Mouse (Mus musculus) bone marrow, adult 2 months (tissue): ENCODE data around the gene Bsnd. TPM values are rescaled to one million over a fixed set of nuclear protein-coding genes. Genes with fewer than 3 reads are reported as not detected.
A peak's percentile ranks its signal among the peaks of the same experiment; 100 is the strongest.

Experiments used
- H3K27ac ChIP-seq: fragments of 200-500 bp; 2 replicates; pipeline ENCODE4 v1.5.1; 2012; ENCODE audit warnings: low read depth, mild to moderate bottlenecking, control low read depth, inconsistent platforms, low read length; ENCODE audit not compliant: control insufficient read depth, poor library complexity, insufficient read depth
- H3K4me1 ChIP-seq: fragments of 200-500 bp; 2 replicates; pipeline ENCODE4 v1.6.1; 2011; ENCODE audit warnings: low read length; ENCODE audit not compliant: control insufficient read depth, insufficient read depth
- H3K4me3 ChIP-seq: fragments of 200-500 bp; replicated peaks from 2 replicates; pipeline ENCODE3; 2011; ENCODE audit warnings: mild to moderate bottlenecking, low read depth, low read length, control low read depth; ENCODE audit not compliant: control insufficient read depth
- CTCF ChIP-seq: fragments of 200-500 bp; IDR thresholded peaks from 2 replicates; pipeline ENCODE4 v1.5.1; 2011; ENCODE audit warnings: low read length, control low read depth; ENCODE audit not compliant: control insufficient read depth, insufficient read depth
- POLR2A ChIP-seq: fragments of 200-500 bp; IDR thresholded peaks from 2 replicates; pipeline ENCODE4 v1.6.1; 2011; ENCODE audit warnings: low read depth, mild to moderate bottlenecking, control low read depth, low read length, borderline replicate concordance; ENCODE audit not compliant: control insufficient read depth
- WGBS: fragments of 180-500 bp; shearing (Covaris S2); methylation state at CpG from one replicate; pipeline ENCODE4 v1.1.7; 2018; 5-methylcytosine and 5-hydroxymethylcytosine counted together
- polyA plus RNA-seq: library from polyadenylated mRNA; stranded (reverse); fragments of >200 nt; gene quantifications from 2 replicates; pipeline ENCODE4 v1.2.4, GENCODE M21; 2011; ENCODE audit warnings: low replicate concordance; ENCODE audit not compliant: missing spikeins, insufficient read depth, insufficient read length

Bsnd gene
- polyA plus RNA-seq, 1 experiment = not detected

- WGBS = 88% methylated on average over 2 of the region's 2 CpGs
- Histone ChIP-seq H3K4me1 (no peaks in the 10 kb centered on the region), H3K27ac (no peak overlapping the region), H3K4me3 (no peak overlapping the region)
- no peak for TF ChIP-seq POLR2A
- TF ChIP-seq CTCF = no peak
Measured at GRCm38 (mm10) chr4:106525001-106525400, 32.9 kb upstream of the Bsnd start.

- no peak for TF ChIP-seq CTCF
- no peak for TF ChIP-seq POLR2A
Measured at GRCm38 (mm10) chr4:106524131-106524530, 32.0 kb upstream of the Bsnd start.

GRCm38 (mm10) chr4:106522547-106522946, 30.5 kb upstream of the Bsnd start:
- TF ChIP-seq CTCF = no peak
- TF ChIP-seq POLR2A = no peak
- Histone ChIP-seq H3K4me1 (no peaks in the 10 kb centered on the region), H3K27ac (no peak overlapping the region), H3K4me3 (no peak overlapping the region)
- 80% methylated on average over 3 of the region's 3 CpGs for WGBS

More at GRCm38 (mm10) chr4:106524131-106524530, 32.0 kb upstream of the Bsnd start:
- 16% methylated on average over 2 of the region's 2 CpGs for WGBS
- Histone ChIP-seq H3K4me3 (no peak overlapping the region), H3K4me1 (no peaks in the 10 kb centered on the region), H3K27ac (no peak overlapping the region)

- TF ChIP-seq POLR2A (no peak), CTCF (no peak)
- WGBS = 75% methylated on average over 6 of the region's 6 CpGs
- Histone ChIP-seq H3K4me3 (no peak overlapping the region), H3K4me1 (no peaks in the 10 kb centered on the region), H3K27ac (no peak overlapping the region)
Measured at GRCm38 (mm10) chr4:106514606-106515005, 22.5 kb upstream of the Bsnd start.

GRCm38 (mm10) chr4:106509888-106510287, 17.8 kb upstream of the Bsnd start:
- H3K4me1 ChIP-seq = no peaks in the 10 kb centered on the region
- WGBS = 73% methylated on average over 4 of the region's 4 CpGs
- H3K27ac ChIP-seq = no peak overlapping the region
- no peak overlapping the region for H3K4me3 ChIP-seq
- no peak for TF ChIP-seq POLR2A
- TF ChIP-seq CTCF = no peak

GRCm38 (mm10) chr4:106505453-106506058, 13.5 kb upstream of the Bsnd start:
- no peak for TF ChIP-seq CTCF
- no peak for TF ChIP-seq POLR2A
- Histone ChIP-seq H3K27ac (no peak overlapping the region), H3K4me1 (no peaks in the 10 kb centered on the region), H3K4me3 (no peak overlapping the region)
- WGBS = 58% methylated on average over 14 of the region's 14 CpGs

GRCm38 (mm10) chr4:106503578-106503977, 11.5 kb upstream of the Bsnd start:
- Histone ChIP-seq H3K4me3 (no peak overlapping the region), H3K27ac (no peak overlapping the region), H3K4me1 (no peaks in the 10 kb centered on the region)
- TF ChIP-seq CTCF (peak; percentile 14; the same call in 1 of the 2 replicates), POLR2A (no peak)
- 81% methylated on average over 3 of the region's 3 CpGs for whole genome bisulfite sequencing

GRCm38 (mm10) chr4:106500066-106500465, 8.0 kb upstream of the Bsnd start:
- no peak overlapping the region for H3K27ac ChIP-seq
- no peak overlapping the region for H3K4me3 ChIP-seq
- no peaks in the 10 kb centered on the region for H3K4me1 ChIP-seq
- TF ChIP-seq CTCF (no peak), POLR2A (no peak)
- WGBS = 80% methylated on average over 10 of the region's 10 CpGs

GRCm38 (mm10) chr4:106498471-106498844, 6.4 kb upstream of the Bsnd start:
- TF ChIP-seq POLR2A (no peak), CTCF (no peak)
- H3K27ac ChIP-seq = no peak overlapping the region
- no peaks in the 10 kb centered on the region for H3K4me1 ChIP-seq
- no peak overlapping the region for H3K4me3 ChIP-seq
- 40% methylated on average over 3 of the region's 3 CpGs for WGBS
